Mouse (Mus musculus) small intestine, adult 2 months (tissue): ENCODE data around the gene B130006D01Rik. TPM values are rescaled to one million over a fixed set of nuclear protein-coding genes. Genes with fewer than 3 reads are reported as not detected.

Experiments
- H3K27ac ChIP-seq: fragments of 200-500 bp; 2 replicates; pipeline ENCODE4 v1.5.1; 2012; ENCODE audit warnings: low read depth, low read length, control low read depth, inconsistent platforms; ENCODE audit not compliant: insufficient read depth
- H3K27me3 ChIP-seq: fragments of 200-500 bp; 2 replicates; pipeline ENCODE4 v1.6.1; 2012; ENCODE audit warnings: mild to moderate bottlenecking, moderate library complexity, low read length, inconsistent platforms; ENCODE audit not compliant: control insufficient read depth, insufficient read depth
- H3K36me3 ChIP-seq: fragments of 200-500 bp; 2 replicates; pipeline ENCODE4 v1.6.1; 2012; ENCODE audit warnings: mild to moderate bottlenecking, low read length, control low read depth, inconsistent platforms; ENCODE audit not compliant: control insufficient read depth, insufficient read depth
- H3K4me1 ChIP-seq: fragments of 200-500 bp; 2 replicates; pipeline ENCODE4 v1.6.1; 2012; ENCODE audit warnings: low read length, inconsistent platforms, mixed read lengths; ENCODE audit not compliant: control insufficient read depth, insufficient read depth, insufficient read length
- H3K4me3 ChIP-seq: fragments of 200-500 bp; 2 replicates; pipeline ENCODE4 v1.5.1; 2012; ENCODE audit warnings: low read depth, mild to moderate bottlenecking, control low read depth, inconsistent platforms, low read length, moderate library complexity
- CTCF ChIP-seq: fragments of 200-500 bp; IDR thresholded peaks from 2 replicates; pipeline ENCODE4 v1.5.1; 2012; ENCODE audit warnings: low read depth, mild to moderate bottlenecking, control low read depth, inconsistent platforms, low read length, moderate library complexity, mixed read lengths; ENCODE audit not compliant: insufficient replicate concordance, insufficient read length; ENCODE audit errors: extremely low read depth
- POLR2A ChIP-seq: fragments of 200-500 bp; IDR thresholded peaks from 2 replicates; pipeline ENCODE4 v1.6.1; 2012; ENCODE audit warnings: low read depth, mild to moderate bottlenecking, control low read depth, inconsistent platforms, low read length, moderate library complexity
- WGBS: fragments of 180-500 bp; shearing (Covaris S2); methylation state at CpG from one replicate; pipeline ENCODE4 v1.1.7; 2018; 5-methylcytosine and 5-hydroxymethylcytosine counted together
- polyA plus RNA-seq: library from polyadenylated mRNA; depleted of rRNA; stranded (reverse); fragments of >200 nt; gene quantifications from 2 replicates; pipeline ENCODE4 v1.2.3, GENCODE M21; 2012

B130006D01Rik gene
- polyA plus RNA-seq, 1 experiment, result 0.05 TPM

DNA sequence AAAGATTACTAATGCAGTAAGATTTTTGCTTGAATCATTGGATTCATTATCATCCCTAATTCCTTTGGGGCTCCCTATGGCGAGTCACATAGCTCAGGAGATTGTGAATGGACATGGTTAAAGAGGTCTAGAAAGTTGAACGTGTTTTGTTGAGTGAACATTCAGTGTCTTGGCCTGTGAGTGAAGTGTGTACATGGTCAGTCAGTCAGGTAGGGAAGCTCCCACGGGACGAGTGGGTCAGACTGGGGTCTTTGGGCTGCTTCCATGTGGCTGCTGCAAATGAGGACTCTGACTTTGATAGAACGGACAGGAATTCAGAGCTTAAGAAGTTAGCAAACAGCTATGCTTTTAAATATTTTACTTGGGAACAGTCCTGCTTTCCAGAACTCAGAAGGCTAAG is 37.1 kb downstream of the B130006D01Rik start:
- H3K4me3 ChIP-seq, result no peak overlapping the region
- H3K27me3 ChIP-seq, result no peaks in the 10 kb centered on the region
- peaks cover 22% of the 10 kb centered on the region for H3K36me3 ChIP-seq
- H3K4me1 ChIP-seq, result no peaks in the 10 kb centered on the region
- H3K27ac ChIP-seq, result no peak overlapping the region
- WGBS, result 95% methylated on average over 5 of the region's 5 CpGs
- TF ChIP-seq CTCF (no peak), POLR2A (no peak)

- Histone ChIP-seq H3K27ac (no peak overlapping the region), H3K27me3 (no peaks in the 10 kb centered on the region), H3K4me3 (no peak overlapping the region), H3K36me3 (peaks cover 25% of the 10 kb centered on the region), H3K4me1 (no peaks in the 10 kb centered on the region)
- no peak for TF ChIP-seq CTCF
- TF ChIP-seq POLR2A, result no peak
- 88% methylated on average over 4 of the region's 4 CpGs for WGBS
Measured at GRCm38 (mm10) chr11:95762996-95763395, 39.6 kb downstream of the B130006D01Rik start.

DNA sequence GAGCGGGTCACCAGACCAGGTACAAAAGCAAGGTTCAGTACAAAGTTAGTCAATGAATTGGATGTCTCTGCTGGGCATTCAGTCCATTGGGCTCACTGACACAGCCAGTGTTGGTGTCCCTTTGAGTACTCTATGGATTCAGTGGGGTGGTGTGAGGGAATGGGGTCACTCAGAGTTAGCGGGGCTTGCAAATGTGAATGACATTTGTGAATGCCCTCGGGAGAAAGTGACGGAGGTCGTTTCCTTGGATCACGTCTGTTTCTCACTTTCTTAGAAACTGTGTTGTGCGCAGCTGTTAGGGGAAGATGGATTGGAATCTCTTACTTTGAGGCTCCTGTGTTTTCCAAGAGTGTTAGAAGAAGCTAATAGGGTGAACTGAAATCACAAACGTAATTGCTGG is 41.4 kb downstream of the B130006D01Rik start:
- Histone ChIP-seq H3K36me3 (peaks cover 29% of the 10 kb centered on the region), H3K4me3 (no peak overlapping the region), H3K27me3 (no peaks in the 10 kb centered on the region), H3K27ac (no peak overlapping the region), H3K4me1 (no peaks in the 10 kb centered on the region)
- TF ChIP-seq POLR2A (no peak), CTCF (no peak)
- WGBS, result 89% methylated on average over 8 of the region's 8 CpGs

DNA sequence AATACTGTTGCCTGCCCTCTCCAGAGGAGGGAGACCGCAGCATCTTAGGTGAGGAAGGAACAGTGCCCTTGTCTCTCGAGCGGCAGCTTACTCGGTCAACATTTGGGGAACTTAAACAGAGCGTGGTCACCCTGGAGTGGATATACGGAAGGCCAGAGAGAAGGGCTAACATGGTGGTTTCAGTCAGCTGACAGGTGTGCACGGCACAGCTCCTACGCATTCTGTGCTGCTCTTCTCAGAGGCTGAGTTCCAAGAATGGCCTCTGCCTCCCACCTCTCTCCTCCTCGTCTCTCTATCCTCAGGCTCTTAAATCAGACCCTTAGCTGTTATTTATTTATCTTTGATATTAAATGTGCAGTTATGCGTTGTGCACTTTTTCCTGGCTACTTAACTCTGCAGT is 41.9 kb downstream of the B130006D01Rik start:
- Histone ChIP-seq H3K27me3 (no peaks in the 10 kb centered on the region), H3K27ac (no peak overlapping the region), H3K36me3 (peaks cover 30% of the 10 kb centered on the region), H3K4me1 (no peaks in the 10 kb centered on the region), H3K4me3 (no peak overlapping the region)
- WGBS, result 83% methylated on average over 10 of the region's 10 CpGs
- TF ChIP-seq POLR2A (no peak), CTCF (no peak)

- H3K4me3 ChIP-seq, result no peak overlapping the region
- WGBS, result 58% methylated on average over 6 of the region's 6 CpGs
- peaks cover 25% of the 10 kb centered on the region for H3K36me3 ChIP-seq
- no peaks in the 10 kb centered on the region for H3K27me3 ChIP-seq
- H3K4me1 ChIP-seq, result peaks cover 4% of the 10 kb centered on the region; the same call in 1 of the 2 replicates
- no peak overlapping the region for H3K27ac ChIP-seq
- TF ChIP-seq CTCF (no peak), POLR2A (no peak)
Measured at GRCm38 (mm10) chr11:95768244-95768643, 44.9 kb downstream of the B130006D01Rik start.

DNA sequence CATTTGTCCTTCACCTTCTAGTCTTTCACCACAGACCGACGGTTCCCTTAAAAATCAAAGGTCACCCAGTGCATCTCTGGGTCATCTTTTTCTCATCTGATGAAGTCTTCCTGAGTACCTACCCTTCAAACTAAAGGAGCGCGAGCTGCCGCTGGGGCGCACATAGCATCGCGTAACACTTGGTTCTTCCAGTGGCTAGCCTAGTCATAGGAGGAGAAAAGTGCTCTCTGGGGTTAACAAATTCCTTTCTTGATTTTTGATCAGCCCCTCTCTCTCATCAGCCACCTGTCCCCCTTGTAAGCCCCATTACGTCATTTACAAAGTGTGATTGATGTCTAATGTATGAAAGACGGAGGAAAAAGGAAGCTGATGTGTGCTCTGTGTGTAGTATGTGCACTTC is 45.8 kb downstream of the B130006D01Rik start:
- Histone ChIP-seq H3K36me3 (peaks cover 17% of the 10 kb centered on the region), H3K27me3 (no peaks in the 10 kb centered on the region), H3K4me3 (no peak overlapping the region), H3K27ac (no peak overlapping the region), H3K4me1 (peaks cover 4% of the 10 kb centered on the region; the same call in 1 of the 2 replicates)
- no peak for TF ChIP-seq CTCF
- no peak for TF ChIP-seq POLR2A
- WGBS, result 92% methylated on average over 10 of the region's 10 CpGs

- H3K27ac ChIP-seq, result peak overlapping the region; percentile 63
- TF ChIP-seq POLR2A (no peak), CTCF (peak; percentile 16; the same call in 1 of the 2 replicates)
- H3K4me3 ChIP-seq, result no peak overlapping the region
- H3K36me3 ChIP-seq, result peaks cover 11% of the 10 kb centered on the region; the same call in 1 of the 2 replicates
- H3K4me1 ChIP-seq, result peaks cover 4% of the 10 kb centered on the region; the same call in 1 of the 2 replicates
- H3K27me3 ChIP-seq, result no peaks in the 10 kb centered on the region
- 28% methylated on average over 9 of the region's 9 CpGs for WGBS
Measured at GRCm38 (mm10) chr11:95770720-95771364, 47.5 kb downstream of the B130006D01Rik start.
